In the genomic region with DNA sequence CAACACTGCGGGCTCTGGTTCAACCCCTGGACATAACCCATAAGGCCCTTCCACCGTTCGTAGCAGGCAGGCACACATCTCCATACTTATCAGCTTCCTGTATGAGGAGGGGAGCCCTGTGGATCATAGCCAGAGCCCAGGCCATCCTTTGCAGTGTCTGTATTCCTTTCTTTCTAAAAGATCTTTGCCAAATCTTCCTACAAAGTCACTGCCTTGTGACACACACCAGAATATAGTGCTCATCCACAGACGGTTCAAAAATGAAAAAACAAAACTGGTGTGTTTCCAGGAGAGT, we compare ENCODE assay signal across 22 mouse cellular contexts.
DNase-seq lines count a peak whose midpoint lies in the region; ATAC-seq and TF ChIP-seq lines count a peak whose summit lies in the region.
"Had no signal": no experiment of that assay in that cellular context is flagged by ENCODE, and none has a peak within 500 bp of the region (broad histone marks: within the 10 kb centered on the region; RNA-seq: fewer than 3 reads in every experiment).

No protein-coding gene starts in this region.

- H3K27me3 ChIP-seq in heart, embryonic 14.5 days (ENCODE audit: control insufficient read depth, insufficient read depth, low read length): no peaks in the 10 kb centered on the region
- no peaks in the 10 kb centered on the region for H3K27me3 ChIP-seq in stomach, embryonic 14.5 days (ENCODE audit: control insufficient read depth, insufficient read depth, low read length)
- H3K27me3 ChIP-seq in stomach, postnatal 0 days (ENCODE audit: control insufficient read depth, insufficient read depth, low read length): no peaks in the 10 kb centered on the region
- no peaks in the 10 kb centered on the region for H3K27me3 ChIP-seq in limb, embryonic 14.5 days (ENCODE audit: control insufficient read depth, insufficient read depth, low read length)
- H3K27me3 ChIP-seq: embryonic facial prominence, embryonic 15.5 days had no signal

- H3K4me1 ChIP-seq in heart, embryonic 14.5 days (ENCODE audit: control insufficient read depth in 2 of 2, insufficient read depth in 2 of 2, low read length in 2 of 2): peaks cover 24 to 32% of the 10 kb centered on the region in 2 experiments
- peaks cover 13% of the 10 kb centered on the region; the same call in 1 of the 2 replicates for H3K4me1 ChIP-seq in stomach, embryonic 14.5 days (ENCODE audit: control insufficient read depth, insufficient read depth, low read length)
- no peaks in the 10 kb centered on the region for H3K4me1 ChIP-seq in stomach, postnatal 0 days (replicated peaks; ENCODE audit: control insufficient read depth, insufficient read depth)
- H3K4me1 ChIP-seq in limb, embryonic 14.5 days (ENCODE audit: control insufficient read depth, insufficient read depth, low read length): peaks cover 30% of the 10 kb centered on the region

- no peaks in the 10 kb centered on the region for H3K9me3 ChIP-seq in heart, embryonic 14.5 days (ENCODE audit: control insufficient read depth, low read length)
- H3K9me3 ChIP-seq in stomach, embryonic 14.5 days (ENCODE audit: control insufficient read depth, low read depth, low read length): no peaks in the 10 kb centered on the region
- H3K9me3 ChIP-seq in stomach, postnatal 0 days (ENCODE audit: control insufficient read depth, low read length): no peaks in the 10 kb centered on the region
- peaks cover 5% of the 10 kb centered on the region; the same call in 1 of the 2 replicates for H3K9me3 ChIP-seq in limb, embryonic 14.5 days (ENCODE audit: control insufficient read depth, low read length)
- H3K9me3 ChIP-seq: embryonic facial prominence, embryonic 15.5 days had no signal

- no peak for ATAC-seq in heart, embryonic 14.5 days (ENCODE audit: insufficient number of reproducible peaks, insufficient read depth, low FRiP score, low read depth)
- ATAC-seq in stomach, embryonic 14.5 days (ENCODE audit: insufficient number of reproducible peaks, insufficient read depth, low FRiP score, low read depth): no peak
- ATAC-seq in stomach, postnatal 0 days (ENCODE audit: low FRiP score, low TSS enrichment): no peak
- ATAC-seq in limb, embryonic 14.5 days (ENCODE audit: low FRiP score, low read depth): no peak
- ATAC-seq: forebrain, embryonic 14.5 days had no signal

- WGBS in heart, embryonic 14.5 days: 36% methylated on average over 4 of the region's 4 CpGs
- 42% methylated on average over 4 of the region's 4 CpGs for WGBS in stomach, embryonic 14.5 days
- WGBS in stomach, postnatal 0 days: 73% methylated on average over 4 of the region's 4 CpGs
- 71% methylated on average over 4 of the region's 4 CpGs for WGBS in limb, embryonic 14.5 days

- no peak for TF ChIP-seq CTCF in stomach, postnatal 0 days (IDR thresholded peaks at IDR 0.05; ENCODE audit: low read depth)

- H3K9ac ChIP-seq in heart, embryonic 14.5 days (ENCODE audit: low read length): no peak overlapping the region
- no peak overlapping the region for H3K9ac ChIP-seq in stomach, embryonic 14.5 days (replicated peaks; ENCODE audit: low read depth, low read length)
- H3K9ac ChIP-seq in stomach, postnatal 0 days (ENCODE audit: low read length): no peak overlapping the region
- no peak overlapping the region for H3K9ac ChIP-seq in limb, embryonic 14.5 days (ENCODE audit: low read depth, low read length, severe bottlenecking)
- H3K9ac ChIP-seq: embryonic facial prominence, embryonic 15.5 days; hindbrain, embryonic 14.5 days had no signal

- no peak for DNase-seq in heart, adult 11 months
- no peak for DNase-seq in stomach, postnatal 0 days (ENCODE audit: low spot score)
- DNase-seq in limb, embryonic 14.5 days (ENCODE audit: low spot score): no peak
- no peak for DNase-seq in layer of hippocampus, postnatal 14 days (ENCODE audit: low spot score in 2 of 2)
- no peak for DNase-seq in cerebellum, adult 8-10 months
- DNase-seq: adrenal gland, adult 8-10 months; adrenal gland, postnatal 36 days; cerebellum, adult 2 months; cerebellum, postnatal 14 days; embryo, embryonic 11 days; gastrocnemius, adult 2 months; gastrocnemius, postnatal 25 days; heart, postnatal 10 days had no signal

- no peaks in the 10 kb centered on the region for H3K36me3 ChIP-seq in heart, embryonic 14.5 days (ENCODE audit: control insufficient read depth, insufficient read depth, low read length)
- H3K36me3 ChIP-seq in stomach, embryonic 14.5 days (ENCODE audit: control insufficient read depth, insufficient read depth, low read length): no peaks in the 10 kb centered on the region
- H3K36me3 ChIP-seq in stomach, postnatal 0 days (ENCODE audit: control insufficient read depth, insufficient read depth, low read length): no peaks in the 10 kb centered on the region
- no peaks in the 10 kb centered on the region for H3K36me3 ChIP-seq in limb, embryonic 14.5 days (ENCODE audit: control insufficient read depth, insufficient read depth, low read length)
- H3K36me3 ChIP-seq: embryonic facial prominence, embryonic 15.5 days; forebrain, embryonic 10.5 days; hindbrain, embryonic 10.5 days had no signal

- no peak for TF ChIP-seq EP300 in stomach, postnatal 0 days (optimal IDR thresholded peaks at IDR 0.05)

- TF ChIP-seq POLR2A in limb, embryonic 14.5 days (IDR thresholded peaks at IDR 0.05; ENCODE audit: borderline replicate concordance, extremely low read depth, insufficient read depth, insufficient read length): no peak

- H3K27ac ChIP-seq in heart, embryonic 14.5 days (replicated peaks in 1 of 2; ENCODE audit: control insufficient read depth in 1 of 2, insufficient read depth in 1 of 2, low read depth in 2 of 2, low read length in 2 of 2): peak overlapping the region; percentile 31 to 52; a peak in 3 of 4 replicates
- H3K27ac ChIP-seq in stomach, embryonic 14.5 days (ENCODE audit: low read length): peak overlapping the region; percentile 66; the same call in 1 of the 2 replicates
- H3K27ac ChIP-seq in stomach, postnatal 0 days (replicated peaks): no peak overlapping the region
- H3K27ac ChIP-seq in limb, embryonic 14.5 days (replicated peaks; ENCODE audit: low read depth, low read length): 0 out of 2 replicates have a peak overlapping the region, but pooled peaks have one; percentile 28
- H3K27ac ChIP-seq: embryonic facial prominence, embryonic 15.5 days; forebrain, embryonic 10.5 days; gastrocnemius, adult 2 months; hindbrain, embryonic 10.5 days; hindbrain, embryonic 14.5 days had no signal

- H3K4me2 ChIP-seq in heart, embryonic 14.5 days (ENCODE audit: low read length): no peak overlapping the region
- no peak overlapping the region for H3K4me2 ChIP-seq in stomach, embryonic 14.5 days (replicated peaks; ENCODE audit: low read depth, low read length)
- no peak overlapping the region for H3K4me2 ChIP-seq in stomach, postnatal 0 days (replicated peaks; ENCODE audit: low read depth)
- H3K4me2 ChIP-seq in limb, embryonic 14.5 days (replicated peaks; ENCODE audit: low read depth, low read length, severe bottlenecking): no peak overlapping the region
- H3K4me2 ChIP-seq: embryonic facial prominence, embryonic 15.5 days; heart, embryonic 11.5 days; hindbrain, embryonic 14.5 days had no signal

- no peak overlapping the region for H3K4me3 ChIP-seq in heart, embryonic 14.5 days (ENCODE audit: control insufficient read depth in 1 of 2, insufficient read depth in 1 of 2, low read depth in 1 of 2, low read length in 2 of 2)
- H3K4me3 ChIP-seq in stomach, embryonic 14.5 days (ENCODE audit: low read depth, low read length): no peak overlapping the region
- no peak overlapping the region for H3K4me3 ChIP-seq in stomach, postnatal 0 days (ENCODE audit: low read depth, low read length)
- H3K4me3 ChIP-seq in limb, embryonic 14.5 days (replicated peaks; ENCODE audit: low read length): no peak overlapping the region
- H3K4me3 ChIP-seq: embryonic facial prominence, embryonic 15.5 days; erythroblast, embryonic 14.5 days; forebrain, embryonic 10.5 days; gastrocnemius, adult 2 months; hindbrain, embryonic 10.5 days had no signal
